Comparison of ENCODE assay signal across 7 mouse cellular contexts in the genomic region with DNA sequence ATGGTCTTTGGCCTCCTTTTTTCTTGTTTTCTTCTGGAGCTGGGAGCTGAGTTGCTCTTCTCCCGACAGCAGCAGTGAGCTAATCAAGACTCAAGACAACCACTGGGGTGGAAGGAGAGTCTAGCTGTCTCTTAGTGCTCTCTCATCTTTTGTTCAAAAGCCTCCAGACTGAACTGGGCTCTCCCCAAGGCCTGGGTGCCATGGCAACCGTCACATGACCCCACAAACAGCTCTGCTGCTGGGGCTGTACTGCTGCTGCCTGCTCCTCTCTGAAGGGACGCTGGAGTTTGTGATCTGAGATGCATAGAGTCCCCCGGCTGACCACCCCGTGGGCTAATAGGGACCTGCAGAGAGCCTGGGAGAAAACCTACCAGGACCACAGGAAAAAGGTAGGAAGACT. TPM values are rescaled to one million over a fixed set of nuclear protein-coding genes. Genes with fewer than 3 reads are reported as not detected.
DNase-seq lines count a peak whose midpoint lies in the region; TF ChIP-seq lines count a peak whose summit lies in the region.

A gene (plus strand): TSS at position 222 of the 400 bp plus-strand sequence.

- DNase-seq in testis, postnatal 14 days (ENCODE audit: low spot score), result no peak
- peak; percentile 29 to 48 for DNase-seq in adrenal gland, postnatal 4 days (ENCODE audit: low spot score in 2 of 2)
- peak; percentile 43 to 55 for DNase-seq in frontal cortex, postnatal 36 days (ENCODE audit: low spot score in 2 of 2)
- DNase-seq in layer of hippocampus, adult 8-10 months (ENCODE audit: low spot score in 2 of 2), result peak; percentile 67 to 73
- DNase-seq in midbrain, embryonic 10.5 days (ENCODE audit: low spot score), result peak; percentile 93
- DNase-seq in right cerebral cortex, postnatal 4 days, result peak; percentile 72

- peak; percentile 37; the same call in 1 of the 2 replicates for TF ChIP-seq POLR2A in testis, adult 2 months (IDR thresholded peaks at IDR 0.05; ENCODE audit: control insufficient read depth, low read depth, low read length)

- H3K4me3 ChIP-seq in testis, adult 2 months (ENCODE audit: control insufficient read depth, low read depth, low read length), result peak within 1 kb of the TSS; percentile 61
- H3K4me3 ChIP-seq in midbrain, embryonic 10.5 days, result peak within 1 kb of the TSS; percentile 41

- no peak for TF ChIP-seq CTCF in testis, adult 2 months (IDR thresholded peaks at IDR 0.05; ENCODE audit: control insufficient read depth, insufficient read depth, insufficient replicate concordance, low read depth, low read length)

- no peaks in the 10 kb centered on the region for H3K27me3 ChIP-seq in testis, adult 2 months (ENCODE audit: control insufficient read depth, insufficient read depth, low read length)
- no peaks in the 10 kb centered on the region for H3K27me3 ChIP-seq in midbrain, embryonic 10.5 days (ENCODE audit: low read depth, poor library complexity, severe bottlenecking)

- H3K36me3 ChIP-seq in testis, adult 2 months (ENCODE audit: control insufficient read depth, insufficient read depth, low read length), result no peaks in the 10 kb centered on the region
- H3K36me3 ChIP-seq in midbrain, embryonic 10.5 days, result 0 out of 2 replicates have a peak, but pooled peaks cover 3% of the 10 kb centered on the region

- 0 out of 2 replicates have a peak, but pooled peaks cover 5% of the 10 kb centered on the region for H3K9me3 ChIP-seq in midbrain, embryonic 10.5 days (replicated peaks)

- H3K4me1 ChIP-seq in testis, adult 2 months (ENCODE audit: control insufficient read depth, insufficient read depth, low read length), result peaks cover 15% of the 10 kb centered on the region
- H3K4me1 ChIP-seq in midbrain, embryonic 10.5 days, result peaks cover 28% of the 10 kb centered on the region

- WGBS in midbrain, embryonic 10.5 days, result 8% methylated on average over 5 of the region's 5 CpGs

- H3K27ac ChIP-seq in testis, adult 2 months (ENCODE audit: control insufficient read depth, insufficient read depth, low read depth, low read length), result no peak within 1 kb of the TSS
- H3K27ac ChIP-seq in midbrain, embryonic 10.5 days (replicated peaks), result peak within 1 kb of the TSS; percentile 86

RNA-seq across cellular contexts. Expression of the gene that starts here (rescaled TPM):
- polyA plus RNA-seq in testis, adult 2 months (2012; rRNA removed), result 1.8 and 2.2 TPM in 2 replicates
- total RNA-seq in adrenal gland, postnatal 4 days (2021), result under 1 TPM; 0.51 to 0.64 TPM
- 1 to 10 TPM; 1.8 to 3.6 (median 2.7) TPM for total RNA-seq in layer of hippocampus, adult 8-10 months (2022)
- polyA plus RNA-seq in midbrain, embryonic 10.5 days (2016; fragmentation: Nextera tagmentation; extraction: Ambion mirVana), result 0.68 and 1.4 TPM in 2 replicates

Comparison
In these comparisons a context has a peak if more than half of its experiments do, and no peak if none do; other contexts are left out.
1. Peak in DNase-seq in adrenal gland, postnatal 4 days; RNA of the gene not detected or under 1 TPM.